Mouse (Mus musculus) 3T3-L1 (cell line): ENCODE data around the gene Gopc.

ENCODE experiments used
- DNase-seq: peaks from one replicate; pipeline ENCODE4 v3.0.0-alpha.2; 2015; ENCODE audit warnings: low read depth, low spot score

The Gopc gene

DNA sequence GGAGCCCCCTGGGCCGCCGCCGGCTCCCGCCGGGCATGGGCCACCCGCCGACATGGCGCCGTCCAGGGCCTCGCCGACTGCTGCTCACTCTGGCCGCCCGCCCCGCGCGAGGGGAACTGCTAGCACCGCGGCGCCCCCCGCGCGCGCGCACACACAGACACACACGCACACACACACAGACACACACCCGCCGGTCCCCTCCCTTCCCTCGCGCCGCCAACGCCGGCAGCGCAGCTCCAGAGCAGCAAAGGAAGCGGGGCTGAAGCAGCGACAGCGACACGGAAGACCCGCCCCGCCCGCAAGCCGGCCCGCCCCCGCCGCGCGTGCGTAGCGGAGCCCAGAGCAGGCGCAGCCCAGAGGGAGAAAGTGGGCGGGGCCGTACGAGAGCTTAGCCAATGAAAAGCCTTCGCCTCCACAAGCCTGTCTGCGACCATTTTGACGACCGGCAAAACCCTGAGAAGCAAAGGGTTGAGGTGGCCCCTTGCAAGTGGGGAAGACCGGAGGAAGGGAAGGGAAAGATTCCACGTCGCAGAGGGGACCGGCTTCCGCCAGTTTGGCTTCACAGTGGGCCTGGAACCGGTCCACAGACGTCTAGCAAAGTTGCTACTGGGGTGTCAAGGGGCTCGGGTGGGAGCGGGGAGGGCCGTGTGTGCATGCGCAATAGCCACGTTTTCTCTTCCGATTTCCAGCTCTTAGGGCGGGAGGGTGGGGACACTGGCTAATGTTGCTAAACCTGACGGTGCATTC lies at the start of gene Gopc:
TSS of gene Gopc (minus strand) at position 280 of the 747 bp plus-strand sequence.
- DNase-seq = peak; percentile 98

DNA sequence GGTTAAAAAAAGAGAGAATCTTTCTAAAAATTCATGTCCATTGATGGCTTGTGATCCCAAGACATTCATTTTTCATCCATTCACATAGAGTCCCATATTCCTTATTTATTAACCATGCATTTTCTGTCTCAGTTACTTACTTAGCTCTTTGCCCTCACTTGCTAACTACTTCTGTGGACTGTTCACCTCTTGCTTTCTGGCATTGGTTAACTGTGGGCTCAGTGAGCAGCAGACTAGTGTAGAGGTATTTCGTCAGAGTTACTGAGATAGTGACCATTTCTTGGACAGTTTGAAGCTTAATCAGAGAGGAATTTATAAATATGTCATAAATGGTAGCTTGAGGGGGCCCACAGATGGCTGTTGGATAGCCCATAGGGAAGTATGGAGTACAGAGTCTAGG lies 49.0 kb upstream of the Gopc start:
- DNase-seq = no peak

- no peak for DNase-seq
Measured at GRCm38 (mm10) chr10:52427634-52428415, 45.9 kb upstream of the Gopc start.

DNA sequence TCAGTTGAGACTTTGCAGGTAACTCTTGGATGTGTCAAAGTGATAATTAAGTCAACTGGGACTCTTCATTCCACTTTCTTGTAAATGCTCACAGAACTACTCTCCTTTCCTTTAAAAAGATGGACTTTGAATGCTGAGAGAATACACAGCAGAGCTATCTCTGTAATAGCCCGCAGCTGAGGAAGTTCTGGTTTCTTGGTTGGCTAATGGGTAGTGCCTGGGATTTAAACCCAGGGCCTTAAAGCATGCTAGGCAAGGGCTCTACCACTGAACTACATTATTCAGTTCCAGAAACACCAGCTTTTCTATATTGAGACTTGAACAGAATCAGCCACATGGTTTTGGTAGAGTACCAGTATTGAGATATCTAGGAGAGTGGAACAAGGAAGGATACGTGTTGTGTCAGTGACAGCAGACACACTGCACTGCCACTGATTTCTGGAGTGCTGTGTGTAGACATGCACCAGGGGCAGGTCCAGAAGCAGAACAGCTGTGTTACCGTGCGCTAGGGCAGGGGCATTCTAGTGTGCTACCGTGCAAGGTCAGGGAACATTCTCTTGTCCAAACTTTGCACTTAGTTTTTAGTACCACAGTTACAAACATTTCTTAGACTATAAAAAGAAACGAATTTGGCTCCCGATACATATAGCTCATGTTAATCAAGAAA lies 44.5 kb upstream of the Gopc start:
- DNase-seq = no peak

GRCm38 (mm10) chr10:52423097-52423496 lies 41.2 kb upstream of the Gopc start:
- peak; percentile 24 for DNase-seq

DNA sequence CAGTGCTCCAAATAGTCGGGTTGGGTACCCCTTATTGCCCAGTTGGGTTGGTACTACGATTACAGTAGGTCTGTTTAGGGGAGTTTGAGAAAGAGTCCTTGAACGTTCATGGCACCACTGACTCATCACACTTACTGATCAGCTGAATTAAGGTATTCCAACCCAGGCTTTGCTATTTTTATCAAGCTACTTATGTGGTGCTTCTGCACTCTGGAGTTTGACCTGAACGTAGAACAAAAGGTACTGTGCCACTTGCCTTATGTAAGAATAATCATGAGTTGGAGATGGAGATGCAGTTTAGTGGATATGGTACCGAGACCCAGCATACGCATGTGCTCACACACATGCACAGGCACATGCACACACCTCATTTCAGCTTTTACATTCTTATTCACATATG lies 39.8 kb upstream of the Gopc start:
- no peak for DNase-seq

DNA sequence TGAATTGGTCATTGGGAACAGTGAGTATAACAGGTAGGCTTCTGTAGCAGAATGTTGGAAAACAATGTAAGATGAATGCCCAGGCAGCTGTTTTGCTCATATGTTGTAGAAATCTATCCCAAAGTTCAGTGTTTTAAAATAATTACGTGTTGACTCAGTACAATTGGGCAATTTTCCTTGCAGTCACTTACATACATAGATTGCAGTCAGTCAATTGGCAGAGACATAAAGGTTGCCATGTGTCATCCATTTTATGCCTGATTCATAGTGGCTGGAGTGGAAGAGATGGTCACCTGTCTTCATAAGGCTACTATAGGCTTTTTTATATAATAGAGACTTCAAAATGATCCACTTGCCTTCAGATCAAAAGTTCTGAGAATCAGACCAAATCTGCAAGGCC lies 38.6 kb upstream of the Gopc start:
- DNase-seq = peak; percentile 54

DNA sequence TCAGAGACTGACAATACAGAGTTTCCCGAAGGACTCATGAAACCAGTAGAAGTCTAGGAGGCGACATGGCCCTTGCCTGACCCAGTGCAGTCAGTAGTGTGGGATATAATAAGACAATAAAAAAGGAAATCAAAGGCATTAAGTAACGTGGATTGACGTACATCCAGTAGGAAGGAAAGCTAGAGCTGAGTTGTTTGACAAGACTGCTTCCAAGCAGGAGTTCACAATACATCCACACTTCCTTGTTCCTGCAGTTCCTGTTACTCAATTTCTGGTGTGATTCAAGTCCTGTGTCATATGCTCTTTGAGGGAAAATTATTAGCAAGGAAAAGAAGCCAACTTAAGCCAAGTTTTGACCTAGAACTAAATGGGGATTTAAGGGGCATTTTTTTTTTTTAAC lies 37.5 kb upstream of the Gopc start:
- DNase-seq = peak; percentile 32

DNA sequence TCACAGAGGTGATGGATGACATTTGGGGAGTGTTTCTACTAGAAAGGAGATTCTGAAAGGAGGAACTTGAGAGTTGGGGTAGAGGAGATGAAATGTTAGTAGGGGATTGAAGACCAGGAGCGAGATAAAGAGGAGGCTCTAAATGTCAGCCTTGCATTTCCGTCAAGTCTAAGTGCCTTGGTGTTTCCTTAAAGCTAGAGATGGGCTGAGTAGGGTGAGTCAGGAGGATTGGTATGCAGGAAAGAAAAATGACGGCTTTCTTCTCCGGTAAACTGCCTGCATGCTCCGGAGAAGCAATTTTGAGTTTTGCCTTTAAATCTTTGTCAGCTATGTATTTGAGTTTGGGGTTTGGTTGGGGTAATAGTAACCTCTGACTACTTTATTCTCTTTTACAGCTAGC lies 37.0 kb upstream of the Gopc start:
- peak; percentile 75 for DNase-seq

GRCm38 (mm10) chr10:52417998-52418860 lies 36.3 kb upstream of the Gopc start:
- peak; percentile 57 for DNase-seq

- peak; percentile 97 for DNase-seq
Measured at GRCm38 (mm10) chr10:52417299-52417997, 35.5 kb upstream of the Gopc start, which contains the start of gene Nus1. Gene Nus1 (plus strand): TSS chr10:52417547.

- peak; percentile 75 for DNase-seq
Measured at GRCm38 (mm10) chr10:52416458-52416857, 34.5 kb upstream of the Gopc start.

DNA sequence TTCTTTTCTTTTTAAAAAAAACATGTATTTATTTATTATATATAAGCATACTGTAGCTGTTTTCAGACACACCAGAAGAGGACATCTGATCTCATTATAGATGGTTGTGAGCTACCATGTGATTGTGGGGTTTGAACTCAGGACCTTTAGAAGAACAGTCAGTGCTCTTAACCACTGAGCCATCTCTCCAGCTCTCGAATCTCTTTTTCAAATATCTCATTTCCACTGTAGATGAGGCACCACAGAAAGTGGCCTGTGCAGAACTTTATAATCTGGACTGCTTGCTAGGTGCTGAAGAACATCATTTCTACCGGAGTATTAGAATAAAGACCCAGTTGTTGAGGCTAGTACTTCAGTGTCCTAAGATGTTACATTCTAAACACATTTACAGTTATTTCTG lies 33.1 kb upstream of the Gopc start:
- no peak for DNase-seq

GRCm38 (mm10) chr10:52407526-52407925 lies 25.6 kb upstream of the Gopc start:
- DNase-seq = no peak

DNA sequence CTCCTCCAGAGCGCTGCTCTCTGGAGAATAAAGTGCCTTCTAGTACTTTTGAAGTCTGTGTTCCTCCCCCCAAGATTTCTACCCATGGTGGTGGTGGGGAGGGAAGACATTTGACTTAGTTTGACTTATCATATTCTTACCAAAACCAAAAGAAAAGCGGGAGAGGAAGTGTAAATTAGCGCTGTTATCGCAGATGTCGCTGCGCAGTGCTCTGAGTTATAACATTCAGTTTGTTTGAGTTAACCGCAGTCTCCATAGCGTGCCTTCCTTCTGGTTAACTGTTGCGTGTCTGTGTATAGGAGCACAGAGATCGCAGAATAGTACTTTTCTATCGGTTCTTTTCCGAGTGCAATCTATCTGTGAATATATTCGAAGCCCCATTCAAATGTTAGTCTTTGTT lies 23.2 kb upstream of the Gopc start:
- no peak for DNase-seq

DNA sequence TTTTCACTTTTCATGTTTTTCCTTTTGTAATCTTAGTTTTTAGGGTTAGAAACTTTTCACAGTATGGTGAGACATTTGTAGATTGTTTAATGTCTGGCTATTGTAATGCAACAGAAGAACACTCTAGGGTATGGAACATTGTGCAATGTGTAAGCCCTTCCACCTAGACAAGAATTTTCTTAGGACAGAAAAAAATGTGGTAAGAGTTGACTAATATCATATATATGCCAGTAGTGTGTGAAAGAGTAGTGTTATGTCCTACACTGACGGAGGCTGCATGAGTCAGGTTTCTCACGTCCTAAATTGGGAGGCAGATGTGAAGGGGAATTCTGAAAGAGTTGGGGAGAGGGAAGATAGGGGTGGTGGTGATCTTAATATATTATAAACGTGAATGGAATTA lies 17.8 kb upstream of the Gopc start:
- peak; percentile 81 for DNase-seq

- DNase-seq = peak; percentile 75
Measured at GRCm38 (mm10) chr10:52398715-52399114, 16.8 kb upstream of the Gopc start.

DNA sequence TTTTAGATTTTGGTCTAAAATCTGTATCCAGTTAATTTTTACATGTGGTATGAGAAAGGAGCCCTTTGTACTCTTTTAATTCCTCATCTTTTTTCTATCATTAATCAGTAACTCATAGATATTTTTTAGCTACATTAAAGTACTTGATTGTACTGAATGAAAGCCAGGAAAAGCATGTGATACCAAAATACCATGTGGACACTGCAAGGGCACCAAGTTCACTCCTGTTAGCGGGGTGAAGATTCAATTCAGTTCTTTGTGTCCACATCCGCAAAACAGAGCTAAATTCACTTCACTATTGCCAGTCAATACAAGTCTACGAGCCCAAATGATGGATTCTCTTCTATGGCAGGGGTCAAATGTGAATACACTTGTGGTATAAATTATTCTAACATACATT lies 14.7 kb upstream of the Gopc start:
- DNase-seq = no peak

DNA sequence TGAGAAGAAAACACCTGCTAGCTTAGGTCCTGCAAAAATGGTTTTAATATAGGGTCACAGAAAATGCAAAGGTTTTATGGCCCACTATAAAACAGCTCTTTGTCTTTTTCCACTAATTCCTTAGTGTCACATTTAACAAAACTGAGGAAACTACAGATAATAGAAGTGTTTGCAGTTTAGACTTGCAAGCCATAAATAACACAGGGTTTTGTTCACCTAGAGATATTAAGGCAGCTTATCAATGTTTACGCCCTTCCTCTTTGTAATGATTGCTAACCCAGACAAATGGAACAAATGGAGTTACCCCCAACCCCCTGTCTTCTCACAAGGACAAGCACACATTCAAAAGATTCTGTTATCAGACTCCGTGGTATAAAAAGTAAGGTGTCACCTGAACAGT lies 9.3 kb upstream of the Gopc start:
- no peak for DNase-seq

DNA sequence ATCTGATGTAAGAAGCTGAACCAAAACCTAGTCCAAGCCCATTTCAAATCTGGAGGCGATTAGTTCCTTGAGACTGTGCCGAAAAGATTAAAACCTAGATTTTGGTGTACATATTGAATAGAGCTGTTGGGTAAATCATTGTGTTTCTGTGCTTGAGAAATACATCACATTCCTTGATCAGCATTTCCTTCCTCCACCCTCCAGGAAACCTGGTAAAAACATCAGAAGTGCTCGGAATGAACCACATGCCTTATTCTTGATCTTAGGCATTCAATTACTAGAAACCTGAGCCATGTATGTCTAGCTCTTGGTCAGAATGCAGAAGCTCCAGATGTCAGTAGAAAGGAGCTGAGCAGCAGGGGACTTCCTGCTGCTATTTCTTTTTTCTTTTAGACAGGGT lies 7.5 kb upstream of the Gopc start:
- DNase-seq = no peak

GRCm38 (mm10) chr10:52388922-52389430 lies 7.1 kb upstream of the Gopc start, which contains the start of gene Nepn:
Gene Nepn (plus strand): TSS chr10:52388972.
- DNase-seq = no peak
